Comparison of ENCODE assay signal across 8 mouse cellular contexts in genomic region chr11:100485801-100486538, GRCm38 (mm10). TPM values are rescaled to one million over a fixed set of nuclear protein-coding genes. Genes with fewer than 3 reads are reported as not detected.
DNase-seq lines count a peak whose midpoint lies in the region; ATAC-seq and TF ChIP-seq lines count a peak whose summit lies in the region.
"Had no signal": no experiment of that assay in that cellular context is flagged by ENCODE, and none has a peak within 500 bp of the region (broad histone marks: within the 10 kb centered on the region; RNA-seq: fewer than 3 reads in every experiment).

No protein-coding gene starts in this region.

- WGBS in liver, adult 2 months: 32% methylated on average over 8 of the region's 8 CpGs
- 89% methylated on average over 8 of the region's 8 CpGs for WGBS in liver, embryonic 11.5 days

- peaks cover 6% of the 10 kb centered on the region; the same call in 1 of the 2 replicates for H3K4me1 ChIP-seq in liver, adult 2 months (ENCODE audit: control insufficient read depth, insufficient read depth, low read length)
- no peaks in the 10 kb centered on the region for H3K4me1 ChIP-seq in liver, embryonic 11.5 days (replicated peaks; ENCODE audit: control insufficient read depth, insufficient read depth, low read length)
- H3K4me1 ChIP-seq: megakaryocyte, embryonic 14.5 days had no signal

- H3K9ac ChIP-seq in liver, adult 2 months (ENCODE audit: low read depth, low read length): no peak overlapping the region
- no peak overlapping the region for H3K9ac ChIP-seq in liver, embryonic 11.5 days (ENCODE audit: low read depth, low read length)

- H3K79me2 ChIP-seq in liver, adult 2 months (ENCODE audit: control insufficient read depth, insufficient read depth, low read length): no peaks in the 10 kb centered on the region

- no peak overlapping the region for H3K4me3 ChIP-seq in liver, adult 2 months (ENCODE audit: insufficient read depth, low read depth, low read length)
- no peak overlapping the region for H3K4me3 ChIP-seq in liver, embryonic 11.5 days (ENCODE audit: low read depth, low read length)
- H3K4me3 ChIP-seq: megakaryocyte, embryonic 14.5 days had no signal

- H3K36me3 ChIP-seq in liver, adult 2 months (ENCODE audit: control insufficient read depth, insufficient read depth, low read length): peaks cover 74% of the 10 kb centered on the region
- H3K36me3 ChIP-seq in liver, embryonic 11.5 days (ENCODE audit: control insufficient read depth, insufficient read depth, low read length): peaks cover 56% of the 10 kb centered on the region

- peak; percentile 83 for DNase-seq in liver, adult 2 months (ENCODE audit: extremely low read depth, low read depth, low spot score)
- no peak for DNase-seq in liver, embryonic 11.5 days (ENCODE audit: low spot score)
- DNase-seq in adipocyte (ENCODE audit: low spot score): peak; percentile 44
- DNase-seq in embryo, embryonic 10.5 days (ENCODE audit: low spot score): peak; percentile 62
- DNase-seq in lung, postnatal 14 days: peak; percentile 46
- no peak for DNase-seq in frontal cortex, postnatal 10 days (ENCODE audit: low spot score in 2 of 2)
- DNase-seq in right cerebral cortex, postnatal 4 days: no peak

- TF ChIP-seq CTCF in liver, adult 2 months (IDR thresholded peaks at IDR 0.05; ENCODE audit: low read depth, low read length): 0 out of 2 replicates have a peak, but pooled peaks have one; percentile 6

- H3K27me3 ChIP-seq in liver, adult 2 months (ENCODE audit: control insufficient read depth, insufficient read depth, low read length): no peaks in the 10 kb centered on the region
- H3K27me3 ChIP-seq in liver, embryonic 11.5 days (replicated peaks; ENCODE audit: control insufficient read depth, insufficient read depth, low read length): no peaks in the 10 kb centered on the region
- H3K27me3 ChIP-seq: megakaryocyte, embryonic 14.5 days had no signal

- H3K9me3 ChIP-seq in liver, embryonic 11.5 days (ENCODE audit: control insufficient read depth, low read length): no peaks in the 10 kb centered on the region
- H3K9me3 ChIP-seq: megakaryocyte, embryonic 14.5 days had no signal

- ATAC-seq in liver, embryonic 11.5 days (replicated peaks; ENCODE audit: low FRiP score): no peak

- no peak for TF ChIP-seq POLR2A in liver, adult 2 months (IDR thresholded peaks at IDR 0.05; ENCODE audit: extremely low read depth, insufficient read depth, low read length)

- H3K4me2 ChIP-seq in liver, embryonic 11.5 days: no peak overlapping the region

- peak overlapping the region; percentile 28; the same call in 1 of the 2 replicates for H3K27ac ChIP-seq in liver, adult 2 months (replicated peaks; ENCODE audit: insufficient read depth, low read depth, low read length)
- H3K27ac ChIP-seq in liver, embryonic 11.5 days (ENCODE audit: low read depth, low read length): no peak overlapping the region

RNA-seq across cellular contexts. Expression of gene Klhl11, which starts 13.4 kb away (rescaled TPM):
- 6.9 and 7.6 TPM in 2 replicates for total RNA-seq in liver, adult 2 months (2014; rRNA removed)
- polyA plus RNA-seq in liver, adult 2 months (2012; rRNA removed): 1.1 and 1.6 TPM in 2 replicates
- 6.3 and 6.7 TPM in 2 replicates for polyA plus RNA-seq in liver, embryonic 11.5 days (2014; fragmentation: Nextera tagmentation; extraction: Ambion mirVana)

RNA-seq across cellular contexts. Expression of gene Acly, which starts 41.8 kb away (rescaled TPM):
- 205 and 272 TPM in 2 replicates for total RNA-seq in liver, adult 2 months (2014; rRNA removed)
- 118 and 124 TPM in 2 replicates for polyA plus RNA-seq in liver, adult 2 months (2012; rRNA removed)
- 159 and 194 TPM in 2 replicates for polyA plus RNA-seq in liver, embryonic 11.5 days (2014; fragmentation: Nextera tagmentation; extraction: Ambion mirVana)

RNA-seq across cellular contexts. Expression of gene Klhl10, which starts 44.3 kb away (rescaled TPM):
- 0.18 TPM in 1 of 2 replicates, not detected in the other for total RNA-seq in liver, adult 2 months (2014; rRNA removed)
- polyA plus RNA-seq in liver, adult 2 months (2012; rRNA removed): 0.05 TPM in 1 of 2 replicates, not detected in the other
- polyA plus RNA-seq in liver, embryonic 11.5 days (2014; fragmentation: Nextera tagmentation; extraction: Ambion mirVana): 0.31 and 0.36 TPM in 2 replicates

RNA-seq across cellular contexts. Expression of gene Nt5c3b, which starts 44.4 kb away (rescaled TPM):
- 4.4 and 5.2 TPM in 2 replicates for total RNA-seq in liver, adult 2 months (2014; rRNA removed)
- polyA plus RNA-seq in liver, adult 2 months (2012; rRNA removed): 3.9 and 4.8 TPM in 2 replicates
- polyA plus RNA-seq in liver, embryonic 11.5 days (2014; fragmentation: Nextera tagmentation; extraction: Ambion mirVana): 70.4 and 74.0 TPM in 2 replicates

RNA-seq across cellular contexts. Expression of gene Ttc25, which starts 59.4 kb away (rescaled TPM):
- 0.28 and 0.40 TPM in 2 replicates for total RNA-seq in liver, adult 2 months (2014; rRNA removed)
- 0.04 and 0.05 TPM in 2 replicates for polyA plus RNA-seq in liver, adult 2 months (2012; rRNA removed)
- polyA plus RNA-seq in liver, embryonic 11.5 days (2014; fragmentation: Nextera tagmentation; extraction: Ambion mirVana): 0.18 and 0.26 TPM in 2 replicates

Comparison
In these comparisons a context has a peak if more than half of its experiments do, and no peak if none do; other contexts are left out.
1. DNase-seq: peak in liver, adult 2 months (single experiment), adipocyte (single experiment), embryo, embryonic 10.5 days (single experiment) and lung, postnatal 14 days (single experiment); none in liver, embryonic 11.5 days (single experiment), frontal cortex, postnatal 10 days (0 of 2) and right cerebral cortex, postnatal 4 days (single experiment).